Mouse (Mus musculus): ENCODE data around the gene Ehd1. TPM values are rescaled to one million over a fixed set of nuclear protein-coding genes. Genes with fewer than 3 reads are reported as not detected.

Gene Ehd1
- polyA plus RNA-seq (2012; rRNA removed) = 156 and 198 TPM in 2 replicates

GRCm38 (mm10) chr19:6276426-6277421 lies at the start of gene Ehd1:
TSS of gene Ehd1 (plus strand) at chr19:6276725.
- no peak for DNase-seq (ENCODE audit: low read depth)

GRCm38 (mm10) chr19:6226763-6227162 lies 49.8 kb upstream of the Ehd1 start:
- no peak for DNase-seq (ENCODE audit: low read depth)

DNA sequence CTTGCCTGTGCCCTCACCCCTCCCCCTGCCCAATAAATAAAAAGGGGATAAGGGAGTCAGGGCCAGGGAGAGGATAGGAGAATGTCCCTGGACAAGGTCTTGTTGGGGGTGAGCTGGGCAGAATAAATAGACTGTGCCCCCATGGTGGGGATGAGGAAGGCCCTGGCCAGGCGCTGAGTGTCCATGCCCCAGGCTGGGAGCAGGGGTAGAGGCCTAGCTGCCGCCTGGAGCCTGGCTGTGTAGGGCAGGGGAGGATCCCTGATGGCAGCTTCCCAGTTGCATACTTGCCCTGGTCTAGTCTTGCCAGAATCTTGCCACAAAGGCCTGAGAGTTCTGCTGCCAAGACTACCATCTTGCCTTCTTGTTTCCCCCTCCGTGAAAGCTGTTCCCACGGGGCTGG lies 48.7 kb upstream of the Ehd1 start:
- DNase-seq (ENCODE audit: low read depth) = no peak

DNA sequence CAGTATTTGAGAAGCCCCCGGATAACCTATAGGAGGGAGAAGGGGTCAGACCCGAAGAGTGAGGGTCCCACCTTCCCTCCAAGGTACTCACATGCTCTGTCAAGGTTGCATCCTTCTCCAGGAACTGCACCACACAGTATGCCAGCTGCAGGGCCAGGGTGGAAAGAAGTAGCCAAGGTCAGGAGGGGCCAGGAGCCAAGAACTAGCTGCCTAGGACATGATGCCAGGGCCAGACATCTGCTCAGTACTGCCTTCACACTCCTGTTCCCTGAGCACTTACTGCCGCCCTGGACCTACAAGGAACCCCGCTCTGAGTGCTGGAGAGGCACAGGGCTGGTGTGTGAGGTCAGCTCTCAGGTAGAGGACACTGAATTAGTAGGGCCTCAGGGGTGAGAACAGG lies 46.1 kb upstream of the Ehd1 start:
- no peak for DNase-seq (ENCODE audit: low read depth)

- no peak for DNase-seq (ENCODE audit: low read depth)
Measured at GRCm38 (mm10) chr19:6231036-6231435, 45.5 kb upstream of the Ehd1 start.

DNA sequence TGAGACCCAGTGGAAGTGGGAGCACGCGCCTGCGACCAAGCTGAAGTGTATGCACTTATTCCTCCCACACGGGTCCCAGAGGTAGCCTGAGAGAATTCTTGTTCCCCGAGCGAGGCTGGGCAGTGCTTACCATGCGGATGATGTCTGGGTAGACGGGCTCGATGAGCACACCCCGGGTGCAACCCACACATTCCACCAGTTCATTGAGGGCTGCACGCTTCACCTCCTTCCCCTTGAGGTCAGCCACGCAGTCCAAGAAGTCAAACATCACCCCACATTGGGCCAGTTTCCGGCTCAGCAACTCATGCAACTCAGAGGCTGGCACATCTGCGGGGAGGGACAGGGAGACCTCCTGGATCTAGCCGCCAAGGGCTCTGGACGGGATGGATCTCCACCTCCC lies 42.9 kb upstream of the Ehd1 start:
- no peak for DNase-seq (ENCODE audit: low read depth)

DNA sequence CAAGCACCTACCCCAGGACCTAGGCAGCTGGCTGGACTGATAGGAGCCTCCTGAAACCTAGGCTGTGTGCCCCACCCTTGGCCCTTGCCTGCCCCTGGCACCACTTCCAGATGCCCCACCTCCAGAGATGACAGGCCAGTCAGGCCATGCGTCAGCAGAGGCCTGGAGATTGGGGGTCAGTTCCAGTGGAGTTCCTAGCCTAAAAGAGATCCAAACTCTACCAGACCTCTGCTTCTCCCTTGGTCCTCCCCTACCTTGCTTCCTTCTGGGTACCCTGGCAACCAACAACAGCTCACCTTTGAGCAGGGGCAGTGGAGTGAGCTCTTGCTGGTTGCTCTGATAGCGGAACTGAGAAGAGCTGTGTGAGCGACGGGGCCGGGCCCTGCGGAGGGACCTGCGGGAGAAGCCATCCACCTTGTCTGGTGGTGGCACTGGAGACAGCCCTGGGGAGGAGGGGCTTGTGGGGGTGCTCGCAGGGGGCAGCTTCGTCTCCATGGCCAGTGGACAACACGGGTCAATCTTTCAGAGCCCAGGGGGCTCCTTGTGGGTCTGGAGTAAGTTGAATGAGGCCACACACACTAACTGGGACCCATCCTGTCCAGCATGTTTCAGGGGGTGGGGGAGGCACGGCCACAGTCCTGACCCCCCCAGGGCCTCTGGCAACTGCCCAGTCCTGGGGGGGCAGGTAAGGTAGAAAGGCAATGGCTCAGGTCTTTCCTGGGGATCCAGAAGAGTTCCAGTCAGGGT lies 42.0 kb upstream of the Ehd1 start:
- no peak for DNase-seq (ENCODE audit: low read depth)

GRCm38 (mm10) chr19:6235084-6236052 lies 41.2 kb upstream of the Ehd1 start, which contains the start of gene Ppp2r5b:
TSS of gene Ppp2r5b (minus strand) at chr19:6235872.
- DNase-seq (ENCODE audit: low read depth) = no peak

- DNase-seq (ENCODE audit: low read depth) = peak; percentile 70
Measured at GRCm38 (mm10) chr19:6236053-6236441, 40.5 kb upstream of the Ehd1 start.

DNA sequence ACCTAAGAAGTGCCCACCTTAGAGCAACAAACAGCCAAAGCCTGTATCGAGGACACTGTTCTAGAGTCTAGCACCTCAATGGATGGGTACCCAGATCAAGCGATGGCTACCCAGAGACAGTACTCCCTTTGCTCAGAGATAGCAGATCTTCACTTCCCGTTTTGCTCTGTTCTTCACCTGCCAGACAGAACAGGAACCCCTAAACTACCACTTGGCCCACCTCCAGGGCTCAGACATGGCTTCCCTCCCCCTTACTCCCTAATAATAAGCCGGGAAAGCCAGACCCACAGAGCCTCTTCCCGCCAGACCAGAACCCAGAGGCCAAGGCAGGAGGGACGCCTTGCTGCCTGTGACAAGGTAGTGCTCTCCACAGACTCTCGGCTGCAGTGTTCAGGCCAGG lies 39.7 kb upstream of the Ehd1 start:
- DNase-seq (ENCODE audit: low read depth) = no peak

- no peak for DNase-seq (ENCODE audit: low read depth)
Measured at GRCm38 (mm10) chr19:6238740-6239139, 37.8 kb upstream of the Ehd1 start.

- DNase-seq (ENCODE audit: low read depth) = no peak
Measured at GRCm38 (mm10) chr19:6240136-6240535, 36.4 kb upstream of the Ehd1 start.

DNA sequence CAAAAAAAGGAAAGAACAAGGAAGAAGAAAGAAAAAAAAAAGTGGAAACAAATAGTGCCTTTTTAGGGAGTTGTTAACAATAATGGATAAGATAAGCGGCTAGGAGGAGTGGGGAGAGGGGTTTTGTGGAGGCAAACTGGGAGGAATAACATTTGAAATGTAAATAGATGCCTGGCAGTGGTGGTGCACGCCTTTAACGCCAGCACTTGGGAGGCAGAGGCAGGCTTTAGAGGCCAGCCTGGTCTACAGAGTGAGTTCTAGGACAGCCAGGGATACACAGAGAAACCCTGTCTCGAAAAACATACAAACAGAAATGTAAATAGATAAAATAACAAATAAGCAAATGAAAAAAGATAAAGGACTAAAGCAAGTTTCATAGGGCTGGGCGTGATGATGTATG lies 35.8 kb upstream of the Ehd1 start:
- no peak for DNase-seq (ENCODE audit: low read depth)

- peak; percentile 98 for DNase-seq (ENCODE audit: low read depth)
Measured at GRCm38 (mm10) chr19:6241274-6242107, 35.0 kb upstream of the Ehd1 start, which contains the start of gene Atg2a. TSS of gene Atg2a (plus strand) at chr19:6241668.

GRCm38 (mm10) chr19:6242281-6242680 lies 34.2 kb upstream of the Ehd1 start:
- no peak for DNase-seq (ENCODE audit: low read depth)

GRCm38 (mm10) chr19:6243226-6243625 lies 33.3 kb upstream of the Ehd1 start:
- no peak for DNase-seq (ENCODE audit: low read depth)

DNA sequence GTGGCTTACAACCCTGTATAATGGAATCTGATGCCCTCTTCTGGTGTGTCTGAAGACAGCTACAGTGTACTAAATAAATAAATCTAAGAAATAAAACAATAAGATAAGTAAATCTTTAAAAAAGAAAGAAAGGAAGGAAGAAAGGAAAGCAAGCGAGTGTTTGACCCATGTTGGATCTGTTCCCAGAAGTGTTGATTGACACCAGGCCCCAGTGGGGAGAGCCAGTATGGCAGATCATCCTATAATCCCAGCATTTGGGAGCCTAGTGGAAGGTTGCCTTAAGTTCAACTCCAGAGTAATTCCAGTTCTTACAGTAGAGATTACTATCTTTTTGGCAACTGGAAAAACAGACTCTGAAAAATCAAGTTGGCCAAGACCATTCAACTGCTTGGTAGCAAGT lies 30.7 kb upstream of the Ehd1 start:
- no peak for DNase-seq (ENCODE audit: low read depth)

DNA sequence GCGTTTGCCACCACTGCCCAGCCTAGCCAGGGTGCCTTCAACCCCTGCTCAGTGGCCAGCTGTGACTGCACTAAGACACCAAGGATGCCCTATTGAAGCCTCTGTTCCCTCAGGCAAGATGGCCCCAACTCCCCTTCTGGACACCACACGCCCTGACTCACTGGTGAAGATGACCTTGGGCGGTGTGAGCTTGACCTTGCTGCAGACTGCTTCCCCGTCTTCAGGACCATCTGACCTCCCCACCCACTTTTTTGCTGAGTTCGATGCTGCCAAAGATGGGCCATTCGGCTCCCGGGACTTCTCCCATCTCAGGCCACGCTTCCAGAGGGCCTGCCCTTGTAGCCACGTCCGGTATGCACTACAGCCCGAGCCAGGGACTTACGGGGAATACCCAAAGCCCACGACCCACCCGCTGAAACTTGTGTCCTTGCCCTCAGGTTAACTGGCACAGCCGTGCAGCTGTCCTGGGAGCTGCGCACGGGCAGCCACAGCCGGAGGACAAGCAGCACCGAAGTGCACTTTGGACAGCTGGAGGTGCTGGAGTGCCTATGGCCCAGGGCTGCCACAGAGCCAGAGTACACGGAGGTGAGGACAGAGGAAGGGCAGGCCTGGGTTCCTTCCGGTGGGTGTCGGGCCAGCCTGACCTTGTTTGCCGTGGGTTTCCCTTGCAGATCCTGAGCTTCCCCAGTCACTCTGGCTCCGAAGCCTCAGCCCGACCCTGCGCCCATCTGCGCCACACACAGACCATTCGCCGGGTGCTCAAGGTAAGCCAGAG lies 28.8 kb upstream of the Ehd1 start:
- no peak for DNase-seq (ENCODE audit: low read depth)

DNA sequence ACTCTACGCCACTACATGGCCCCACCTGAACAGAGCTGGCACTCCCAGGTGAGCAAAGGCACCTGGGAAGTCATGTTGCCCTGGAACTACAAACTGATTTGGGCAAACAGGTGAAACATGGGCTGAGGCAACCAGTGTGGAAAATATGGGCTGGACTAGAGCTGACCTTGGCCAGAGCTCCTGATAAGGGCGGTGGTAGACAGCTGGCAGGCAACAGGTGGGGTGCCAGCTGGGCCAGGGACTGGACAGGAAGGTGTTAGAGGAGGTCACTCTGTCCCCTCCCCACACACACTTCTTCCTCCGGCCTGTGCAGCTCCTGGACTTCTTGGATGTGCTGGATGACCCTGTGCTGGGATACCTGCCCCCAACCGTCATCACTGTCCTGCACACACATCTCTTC lies 23.5 kb upstream of the Ehd1 start:
- DNase-seq (ENCODE audit: low read depth) = no peak

- DNase-seq (ENCODE audit: low read depth) = no peak
Measured at GRCm38 (mm10) chr19:6260428-6260827, 16.1 kb upstream of the Ehd1 start.

Measured in gonadal fat pad, adult 2 months (tissue).